Mouse (Mus musculus) midbrain, embryonic 15.5 days (tissue): ENCODE results near the gene Rbm4. TPM values are rescaled to one million over a fixed set of nuclear protein-coding genes. Genes with fewer than 3 reads are reported as not detected.
"Not testable (repeated sequence)": the region's sequence is repeated elsewhere in the genome, so short reads cannot be mapped to it uniquely, and the experiment has no call there.

Experiments
- ATAC-seq: fragments of 200-750 bp; cut with Nextera tagmentation; replicated peaks from 2 replicates; pipeline ENCODE4 v1.8.0; 2017; ENCODE audit warnings: moderate TSS enrichment
- H3K27ac ChIP-seq: fragments of 300-500 bp; sonication (generic); 2 replicates; pipeline ENCODE4 v1.5.1; 2015; ENCODE audit warnings: mild to moderate bottlenecking, inconsistent platforms
- H3K27me3 ChIP-seq: fragments of 300-500 bp; sonication (generic); replicated peaks from 2 replicates; pipeline ENCODE4 v1.6.1; 2015; ENCODE audit warnings: inconsistent platforms
- H3K36me3 ChIP-seq: fragments of 300-500 bp; sonication (generic); replicated peaks from 2 replicates; pipeline ENCODE4 v1.6.1; 2015; ENCODE audit warnings: inconsistent platforms
- H3K4me1 ChIP-seq: fragments of 300-500 bp; sonication (generic); 2 replicates; pipeline ENCODE4 v1.6.1; 2015; ENCODE audit warnings: inconsistent platforms
- H3K4me2 ChIP-seq: fragments of 300-500 bp; sonication (generic); 2 replicates; pipeline ENCODE4 v1.6.1; 2015; ENCODE audit warnings: inconsistent platforms, mild to moderate bottlenecking, moderate library complexity
- H3K4me3 ChIP-seq: fragments of 300-500 bp; sonication (generic); 2 replicates; pipeline ENCODE4 v1.5.1; 2015; ENCODE audit warnings: mild to moderate bottlenecking, inconsistent platforms
- H3K9ac ChIP-seq: fragments of 300-500 bp; sonication (generic); 2 replicates; pipeline ENCODE4 v1.6.1; 2015; ENCODE audit warnings: mild to moderate bottlenecking, inconsistent platforms
- H3K9me3 ChIP-seq: fragments of 300-500 bp; sonication (generic); 2 replicates; pipeline ENCODE4 v1.6.1; 2016; ENCODE audit warnings: inconsistent platforms
- WGBS: fragments of 180-500 bp; shearing (Covaris S2); methylation state at CpG from one replicate; pipeline ENCODE4 v1.1.7; 2015; ENCODE audit warnings: mixed read lengths; 5-methylcytosine and 5-hydroxymethylcytosine counted together
- polyA plus RNA-seq: library from polyadenylated mRNA; unstranded; fragments of >200 nt; fragmentation: Nextera tagmentation; extraction: Ambion mirVana; gene quantifications from 2 replicates; pipeline ENCODE4 v1.2.1, GENCODE M21; 2015

Rbm4 gene
- polyA plus RNA-seq, 1 experiment from 2014 or later: 98.6 TPM

- Histone ChIP-seq H3K36me3 (peaks cover 7% of the 10 kb centered on the region; the same call in 1 of the 2 replicates), H3K9me3 (no peaks in the 10 kb centered on the region), H3K4me1 (peaks cover 50% of the 10 kb centered on the region), H3K4me2 (peak overlapping the region; percentile 80), H3K9ac (peak overlapping the region; percentile 70), H3K4me3 (peak overlapping the region; percentile 80), H3K27me3 (no peaks in the 10 kb centered on the region), H3K27ac (peak overlapping the region; percentile 87)
- peak; percentile 67 for ATAC-seq
- WGBS: 1% methylated on average over 16 of the region's 16 CpGs
These were observed 345 bp downstream of the Rbm4 start for GRCm38 (mm10) chr19:4793281-4793830.

GRCm38 (mm10) chr19:4786313-4786712 is 7.4 kb downstream of the Rbm4 start:
- H3K4me1 ChIP-seq: peaks cover 57% of the 10 kb centered on the region
- no peaks in the 10 kb centered on the region for H3K9me3 ChIP-seq
- 95% methylated on average over 2 of the region's 2 CpGs for WGBS
- no peak overlapping the region for H3K4me3 ChIP-seq
- no peak overlapping the region for H3K9ac ChIP-seq
- H3K36me3 ChIP-seq: peaks cover 32% of the 10 kb centered on the region
- ATAC-seq: no peak
- H3K4me2 ChIP-seq: no peak overlapping the region
- H3K27ac ChIP-seq: no peak overlapping the region
- no peaks in the 10 kb centered on the region for H3K27me3 ChIP-seq

GRCm38 (mm10) chr19:4785206-4785605 is 8.5 kb downstream of the Rbm4 start:
- 87% methylated on average over 7 of the region's 7 CpGs for WGBS
- Histone ChIP-seq H3K4me1 (peaks cover 46% of the 10 kb centered on the region), H3K9me3 (no peaks in the 10 kb centered on the region), H3K4me2 (no peak overlapping the region), H3K27me3 (no peaks in the 10 kb centered on the region), H3K36me3 (peaks cover 30% of the 10 kb centered on the region), H3K4me3 (no peak overlapping the region), H3K27ac (no peak overlapping the region), H3K9ac (no peak overlapping the region)
- ATAC-seq: no peak

GRCm38 (mm10) chr19:4782891-4783290 is 10.8 kb downstream of the Rbm4 start:
- Histone ChIP-seq H3K9ac (no peak overlapping the region), H3K27ac (no peak overlapping the region), H3K4me1 (peaks cover 26% of the 10 kb centered on the region), H3K9me3 (no peaks in the 10 kb centered on the region), H3K4me3 (no peak overlapping the region), H3K36me3 (peaks cover 30% of the 10 kb centered on the region), H3K4me2 (no peak overlapping the region), H3K27me3 (no peaks in the 10 kb centered on the region)
- 93% methylated on average over 2 of the region's 2 CpGs for WGBS
- no peak for ATAC-seq

- no peaks in the 10 kb centered on the region for H3K4me1 ChIP-seq
- H3K4me3 ChIP-seq: no peak overlapping the region
- WGBS: 85% methylated on average over 3 of the region's 3 CpGs
- no peaks in the 10 kb centered on the region for H3K9me3 ChIP-seq
- peaks cover 46% of the 10 kb centered on the region for H3K36me3 ChIP-seq
- ATAC-seq: no peak
- H3K9ac ChIP-seq: no peak overlapping the region
- no peak overlapping the region for H3K4me2 ChIP-seq
- no peak overlapping the region for H3K27ac ChIP-seq
- H3K27me3 ChIP-seq: no peaks in the 10 kb centered on the region
These were observed 20.9 kb downstream of the Rbm4 start for GRCm38 (mm10) chr19:4772785-4773184.

- H3K36me3 ChIP-seq: peaks cover 51% of the 10 kb centered on the region
- H3K4me2 ChIP-seq: no peak overlapping the region
- no peak overlapping the region for H3K27ac ChIP-seq
- no peaks in the 10 kb centered on the region for H3K27me3 ChIP-seq
- ATAC-seq: no peak
- H3K4me3 ChIP-seq: no peak overlapping the region
- 94% methylated on average over 11 of the region's 12 CpGs for WGBS
- H3K4me1 ChIP-seq: peaks cover 23% of the 10 kb centered on the region
- no peaks in the 10 kb centered on the region for H3K9me3 ChIP-seq
- no peak overlapping the region for H3K9ac ChIP-seq
These were observed 26.1 kb downstream of the Rbm4 start for GRCm38 (mm10) chr19:4767507-4768148.

GRCm38 (mm10) chr19:4762876-4763275 is 30.8 kb downstream of the Rbm4 start:
- Histone ChIP-seq H3K4me3 (no peak overlapping the region), H3K4me1 (peaks cover 65% of the 10 kb centered on the region), H3K4me2 (no peak overlapping the region), H3K9ac (no peak overlapping the region), H3K27me3 (no peaks in the 10 kb centered on the region), H3K9me3 (no peaks in the 10 kb centered on the region), H3K36me3 (peaks cover 31% of the 10 kb centered on the region), H3K27ac (no peak overlapping the region)
- no peak for ATAC-seq
- 55% methylated on average over 1 of the region's 1 CpGs for WGBS

GRCm38 (mm10) chr19:4760544-4760943 is 33.2 kb downstream of the Rbm4 start:
- H3K4me3 ChIP-seq, ATAC-seq, H3K27me3 ChIP-seq, H3K9me3 ChIP-seq, H3K27ac ChIP-seq, H3K9ac ChIP-seq: not testable (repeated sequence)
- H3K4me2 ChIP-seq: peak overlapping the region; percentile 89; the same call in 1 of the 2 replicates
- 87% methylated on average over 8 of the region's 8 CpGs for WGBS
- H3K4me1 ChIP-seq: peaks cover 71% of the 10 kb centered on the region
- H3K36me3 ChIP-seq: peaks cover 17% of the 10 kb centered on the region

GRCm38 (mm10) chr19:4756921-4757320 is 36.8 kb downstream of the Rbm4 start:
- H3K36me3 ChIP-seq: peaks cover 5% of the 10 kb centered on the region

GRCm38 (mm10) chr19:4756193-4756911 is 37.3 kb downstream of the Rbm4 start, which contains the start of gene Rbm4b:
Gene Rbm4b (plus strand): TSS chr19:4756497.
- peak within 1 kb of the TSS; percentile 99 for H3K27ac ChIP-seq
- peak; percentile 96 for ATAC-seq
- no peaks in the 10 kb centered on the region for H3K9me3 ChIP-seq
- peak within 1 kb of the TSS; percentile 89 for H3K4me2 ChIP-seq
- under 1% methylated on average over 61 of the region's 65 CpGs for WGBS
- H3K4me3 ChIP-seq: peak within 1 kb of the TSS; percentile 84
- peak within 1 kb of the TSS; percentile 90 for H3K9ac ChIP-seq
- H3K36me3 ChIP-seq: peaks cover 9% of the 10 kb centered on the region; the same call in 1 of the 2 replicates
- peaks cover 46% of the 10 kb centered on the region for H3K4me1 ChIP-seq
- no peaks in the 10 kb centered on the region for H3K27me3 ChIP-seq

More at GRCm38 (mm10) chr19:4756921-4757320, 36.8 kb downstream of the Rbm4 start:
- H3K9me3 ChIP-seq: no peaks in the 10 kb centered on the region
- H3K27me3 ChIP-seq: no peaks in the 10 kb centered on the region
- 3% methylated on average over 9 of the region's 9 CpGs for WGBS
- no peak for ATAC-seq
- H3K9ac ChIP-seq: peak overlapping the region; percentile 90
- peak overlapping the region; percentile 65 for H3K4me2 ChIP-seq
- H3K4me3 ChIP-seq: peak overlapping the region; percentile 84
- peak overlapping the region; percentile 99 for H3K27ac ChIP-seq
- H3K4me1 ChIP-seq: peaks cover 52% of the 10 kb centered on the region

- Histone ChIP-seq H3K27me3 (no peaks in the 10 kb centered on the region), H3K4me2 (peak overlapping the region; percentile 65), H3K9ac (peak overlapping the region; percentile 62), H3K4me3 (peak overlapping the region; percentile 84), H3K4me1 (peaks cover 40% of the 10 kb centered on the region), H3K9me3 (no peaks in the 10 kb centered on the region), H3K36me3 (peaks cover 16% of the 10 kb centered on the region), H3K27ac (peak overlapping the region; percentile 99)
- peak; percentile 84 for ATAC-seq
- WGBS: 0% methylated on average over 10 of the region's 10 CpGs
These were observed 38.0 kb downstream of the Rbm4 start for GRCm38 (mm10) chr19:4755565-4756192.

GRCm38 (mm10) chr19:4749975-4750374 is 43.7 kb downstream of the Rbm4 start:
- H3K4me1 ChIP-seq: 0 out of 2 replicates have a peak, but pooled peaks cover 2% of the 10 kb centered on the region
- no peak overlapping the region for H3K9ac ChIP-seq
- no peaks in the 10 kb centered on the region for H3K9me3 ChIP-seq
- peaks cover 70% of the 10 kb centered on the region for H3K36me3 ChIP-seq
- no peak overlapping the region for H3K4me2 ChIP-seq
- WGBS: 87% methylated on average over 6 of the region's 6 CpGs
- H3K27me3 ChIP-seq: no peaks in the 10 kb centered on the region
- H3K4me3 ChIP-seq: no peak overlapping the region
- no peak overlapping the region for H3K27ac ChIP-seq
- ATAC-seq: no peak
